Comparison of ENCODE assay signal across 16 mouse cellular contexts in the genomic region with DNA sequence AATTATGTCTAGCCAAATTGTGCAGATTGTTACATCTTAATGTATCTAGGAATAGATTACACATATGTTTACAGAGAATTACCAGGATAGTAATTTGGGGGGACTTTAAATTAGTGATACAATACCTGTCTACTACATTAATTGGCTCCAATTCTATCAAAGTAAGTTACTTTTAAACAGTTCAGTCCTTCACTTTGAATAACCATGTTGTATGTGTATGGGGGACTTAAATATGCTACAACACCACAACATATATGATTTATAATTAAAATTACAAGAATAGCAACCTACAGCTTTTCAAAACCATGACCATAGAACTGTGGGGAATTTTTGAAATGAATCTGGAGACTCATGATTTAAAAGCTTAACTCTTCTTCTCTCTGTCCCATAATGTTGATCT.
"Had no signal": no experiment of that assay in that cellular context is flagged by ENCODE, and none has a peak within 500 bp of the region (broad histone marks: within the 10 kb centered on the region; RNA-seq: fewer than 3 reads in every experiment).

No protein-coding gene starts in this region.

- H3K4me1 ChIP-seq: neural tube, embryonic 15.5 days had no signal

- H3K27ac ChIP-seq: liver, embryonic 14.5 days; neural tube, embryonic 15.5 days had no signal

- H3K4me2 ChIP-seq: lung, embryonic 14.5 days; neural tube, embryonic 15.5 days had no signal

- H3K9me3 ChIP-seq: midbrain, embryonic 12.5 days; neural tube, embryonic 13.5 days; neural tube, embryonic 15.5 days had no signal

- H3K9ac ChIP-seq: liver, embryonic 14.5 days; lung, embryonic 14.5 days; midbrain, embryonic 12.5 days; neural tube, embryonic 13.5 days; neural tube, embryonic 15.5 days had no signal

- DNase-seq: lung, adult 18-20 months; lung, embryonic 14.5 days; lung, postnatal 10 days; lung, postnatal 4 days; right cerebral cortex, adult 18-20 months; right cerebral cortex, postnatal 25 days; right cerebral cortex, postnatal 4 days; spleen, adult 18-20 months; thymus, adult 18-20 months; thymus, postnatal 14 days; thymus, postnatal 36 days had no signal

- H3K36me3 ChIP-seq: midbrain, embryonic 12.5 days; neural tube, embryonic 13.5 days; neural tube, embryonic 15.5 days had no signal

- H3K4me3 ChIP-seq: midbrain, embryonic 12.5 days; myocyte; neural tube, embryonic 13.5 days; neural tube, embryonic 15.5 days had no signal
